Mouse (Mus musculus) ES-E14 (cell line): ENCODE results near the gene Lig3. TPM values are rescaled to one million over a fixed set of nuclear protein-coding genes. Genes with fewer than 3 reads are reported as not detected.

Experiments used
- DNase-seq: peaks from one replicate; pipeline ENCODE4 v3.0.0-alpha.2; 2013; ENCODE audit warnings: low read depth, low spot score
- H3K27ac ChIP-seq: 2 replicates; pipeline ENCODE4 v1.5.1; 2012; ENCODE audit warnings: low read depth, mild to moderate bottlenecking, low read length, moderate library complexity, mixed read lengths; ENCODE audit not compliant: poor library complexity, insufficient read depth, severe bottlenecking
- H3K36me3 ChIP-seq: 2 replicates; pipeline ENCODE4 v1.6.1; 2012; ENCODE audit warnings: mild to moderate bottlenecking, low read length, moderate library complexity, mixed read lengths; ENCODE audit not compliant: control insufficient read depth, poor library complexity, insufficient read depth, severe bottlenecking
- H3K4me1 ChIP-seq, 2 experiments: fragments of 150-350 bp in 1 of 2; sonication (generic) in 1 of 2; 2 replicates each; pipeline ENCODE4 v1.6.1; 2012; ENCODE audit warnings: low read length in 2 of 2, mild to moderate bottlenecking in 1 of 2, mixed read lengths in 1 of 2; ENCODE audit not compliant: control insufficient read depth in 2 of 2, insufficient read depth in 2 of 2, poor library complexity in 1 of 2
- H3K4me3 ChIP-seq, 2 experiments: fragments of 150-350 bp in 1 of 2; sonication (generic) in 1 of 2; 2 replicates each; pipeline ENCODE4 v1.5.1; 2012; ENCODE audit warnings: low read length in 2 of 2, low read depth in 1 of 2, mild to moderate bottlenecking in 1 of 2, mixed read lengths in 1 of 2; ENCODE audit not compliant: insufficient read depth in 1 of 2, poor library complexity in 1 of 2, severe bottlenecking in 1 of 2
- H3K9ac ChIP-seq: 2 replicates; pipeline ENCODE4 v1.6.1; 2012; ENCODE audit warnings: low read depth, mild to moderate bottlenecking, low read length, mixed read lengths; ENCODE audit not compliant: poor library complexity, insufficient read depth, severe bottlenecking
- H3K9me3 ChIP-seq: fragments of 150-350 bp; sonication (generic); 2 replicates; pipeline ENCODE4 v1.6.1; 2012; ENCODE audit warnings: low read depth, mild to moderate bottlenecking, low read length; ENCODE audit not compliant: control insufficient read depth, insufficient read depth
- CHD2 ChIP-seq: IDR thresholded peaks from 2 replicates; pipeline ENCODE4 v1.6.1; 2014; ENCODE audit warnings: mild to moderate bottlenecking, low read depth, low read length, inconsistent platforms
- HCFC1 ChIP-seq: IDR thresholded peaks from 2 replicates; pipeline ENCODE4 v1.6.1; 2012; ENCODE audit warnings: low read length, inconsistent platforms, borderline replicate concordance; ENCODE audit not compliant: insufficient read depth
- MAFK ChIP-seq: IDR thresholded peaks from 2 replicates; pipeline ENCODE4 v1.6.1; 2014; ENCODE audit warnings: mild to moderate bottlenecking, low read depth, low read length, inconsistent platforms; ENCODE audit not compliant: insufficient read depth
- ZC3H11A ChIP-seq: IDR thresholded peaks from 2 replicates; pipeline ENCODE4 v1.6.1; 2012; ENCODE audit warnings: low read depth, mild to moderate bottlenecking, inconsistent platforms, low read length, borderline replicate concordance
- ZNF384 ChIP-seq: IDR thresholded peaks from 2 replicates; pipeline ENCODE4 v1.6.1; 2012; ENCODE audit warnings: low read depth, low read length, inconsistent platforms
- in situ Hi-C, 2 experiments: fragments of 600-800 bp; cut with MboI; formaldehyde crosslinking; loops; one replicate each; pipeline ENCODE4 v1.15.1; 2025; ENCODE audit warnings: low sequenced_read_pairs in 2 of 2, inconsistent platforms in 1 of 2; ENCODE audit not compliant: unreplicated experiment in 2 of 2
- total RNA-seq: library from RNA; depleted of rRNA; stranded (reverse); fragments of 300-350 nt; gene quantifications from 2 replicates; pipeline ENCODE4 v1.2.3, GENCODE M21; 2012; rRNA removed

The Lig3 gene
- total RNA-seq: 66.5 and 79.1 TPM in 2 replicates

GRCm38 (mm10) chr11:82780983-82781903, at the start of gene Lig3:
TSS of gene Lig3 (plus strand) at chr11:82781108.
- Histone ChIP-seq H3K27ac (peak within 1 kb of the TSS; percentile 83), H3K4me1 (peaks cover 0 to 2% of the 10 kb centered on the region in 2 experiments; a peak in 1 of 4 replicates), H3K9ac (peak within 1 kb of the TSS; percentile 97), H3K4me3 (peak within 1 kb of the TSS; percentile 75 to 97), H3K9me3 (no peaks in the 10 kb centered on the region), H3K36me3 (peaks cover 11% of the 10 kb centered on the region)
- no peak for TF ChIP-seq ZNF384
- TF ChIP-seq CHD2: no peak
- no peak for TF ChIP-seq ZC3H11A
- TF ChIP-seq HCFC1: peak; percentile 38; the same call in 1 of the 2 replicates
- TF ChIP-seq MAFK: no peak
- in situ Hi-C loops: no loop called here
- peak; percentile 92 for DNase-seq

- TF ChIP-seq ZNF384 (no peak), HCFC1 (no peak), CHD2 (no peak), MAFK (no peak), ZC3H11A (no peak)
- no peak for DNase-seq
- no peak overlapping the region for H3K27ac ChIP-seq
- in situ Hi-C loops: loop anchor here in 1 of 2 experiments (10.0 kb wide), 1 partner anchor 499 kb away; no protein-coding TSS in a partner anchor
- H3K9me3 ChIP-seq: no peaks in the 10 kb centered on the region
- no peak overlapping the region for H3K4me3 ChIP-seq
- no peaks in the 10 kb centered on the region for H3K36me3 ChIP-seq
- no peaks in the 10 kb centered on the region for H3K4me1 ChIP-seq
- no peak overlapping the region for H3K9ac ChIP-seq
Observed at GRCm38 (mm10) chr11:82734227-82734626, 46.7 kb upstream of the Lig3 start.

- no peak overlapping the region for H3K27ac ChIP-seq
- no peak for DNase-seq
- no peaks in the 10 kb centered on the region for H3K4me1 ChIP-seq
- H3K4me3 ChIP-seq: no peak overlapping the region
- H3K36me3 ChIP-seq: no peaks in the 10 kb centered on the region
- TF ChIP-seq HCFC1 (no peak), CHD2 (no peak), ZNF384 (no peak), MAFK (no peak), ZC3H11A (no peak)
- no peak overlapping the region for H3K9ac ChIP-seq
- in situ Hi-C loops: loop anchor here in 1 of 2 experiments (10.0 kb wide), 1 partner anchor 504 kb away; no protein-coding TSS in a partner anchor
- H3K9me3 ChIP-seq: no peaks in the 10 kb centered on the region
Observed at GRCm38 (mm10) chr11:82739006-82739405, 41.9 kb upstream of the Lig3 start.

- in situ Hi-C loops: loop anchor here in 1 of 2 experiments (5.0 kb wide), 1 partner anchor 136 kb away; no protein-coding TSS in a partner anchor
- no peak overlapping the region for H3K4me3 ChIP-seq
- no peak overlapping the region for H3K9ac ChIP-seq
- TF ChIP-seq CHD2 (no peak), MAFK (no peak), ZC3H11A (peak; percentile 89), HCFC1 (no peak), ZNF384 (no peak)
- H3K9me3 ChIP-seq: no peaks in the 10 kb centered on the region
- 0 out of 4 replicates have a peak, but pooled peaks cover 0 to 2% of the 10 kb centered on the region in 2 experiments for H3K4me1 ChIP-seq
- no peaks in the 10 kb centered on the region for H3K36me3 ChIP-seq
- DNase-seq: peak; percentile 45
- no peak overlapping the region for H3K27ac ChIP-seq
Observed at GRCm38 (mm10) chr11:82746138-82746537, 34.8 kb upstream of the Lig3 start.
